Mouse (Mus musculus) heart, postnatal 0 days (tissue): ENCODE measurements around the gene Meioc.

Experiments used
- CTCF ChIP-seq: IDR thresholded peaks from 2 replicates; pipeline ENCODE4 v1.5.1; 2016; ENCODE audit warnings: antibody characterized with exemption, control low read depth, low read depth
- EP300 ChIP-seq: IDR thresholded peaks from 2 replicates; pipeline ENCODE4 v1.6.1; 2016; ENCODE audit warnings: antibody characterized with exemption, low read depth

- TF ChIP-seq CTCF (no peak), EP300 (no peak)
Observed at GRCm38 (mm10) chr11:102646226-102646625, 17.3 kb upstream of the Meioc start.
